Mouse (Mus musculus): ENCODE measurements at regions not wholly inside any gene's neighbourhood (a gene's known extent, or its start where the extent isn't known, plus 50 kb on each side); places are given as distances from the start of the nearest gene placed in this dataset.

- DNase-seq (ENCODE audit: low spot score in 2 of 2) = no peak
Observed at GRCm38 (mm10) chr2:72751441-72751840, 228.8 kb downstream of the Sp3 start.

GRCm38 (mm10) chr2:72752624-72753176 is 227.5 kb downstream of the Sp3 start:
- no peak for DNase-seq (ENCODE audit: low spot score in 2 of 2)

- no peak for DNase-seq (ENCODE audit: low spot score in 2 of 2)
Observed at GRCm38 (mm10) chr2:72753788-72754713, 226.2 kb downstream of the Sp3 start.

GRCm38 (mm10) chr2:72763454-72763853 is 216.8 kb downstream of the Sp3 start:
- no peak for DNase-seq (ENCODE audit: low spot score in 2 of 2)

- DNase-seq (ENCODE audit: low spot score in 2 of 2) = no peak
Observed at GRCm38 (mm10) chr2:72769030-72769630, 211.1 kb downstream of the Sp3 start.

GRCm38 (mm10) chr2:72773401-72773800 is 206.8 kb downstream of the Sp3 start:
- DNase-seq (ENCODE audit: low spot score in 2 of 2) = no peak

- DNase-seq (ENCODE audit: low spot score in 2 of 2) = no peak
Observed at GRCm38 (mm10) chr2:72777330-72777729, 202.9 kb downstream of the Sp3 start.

DNA sequence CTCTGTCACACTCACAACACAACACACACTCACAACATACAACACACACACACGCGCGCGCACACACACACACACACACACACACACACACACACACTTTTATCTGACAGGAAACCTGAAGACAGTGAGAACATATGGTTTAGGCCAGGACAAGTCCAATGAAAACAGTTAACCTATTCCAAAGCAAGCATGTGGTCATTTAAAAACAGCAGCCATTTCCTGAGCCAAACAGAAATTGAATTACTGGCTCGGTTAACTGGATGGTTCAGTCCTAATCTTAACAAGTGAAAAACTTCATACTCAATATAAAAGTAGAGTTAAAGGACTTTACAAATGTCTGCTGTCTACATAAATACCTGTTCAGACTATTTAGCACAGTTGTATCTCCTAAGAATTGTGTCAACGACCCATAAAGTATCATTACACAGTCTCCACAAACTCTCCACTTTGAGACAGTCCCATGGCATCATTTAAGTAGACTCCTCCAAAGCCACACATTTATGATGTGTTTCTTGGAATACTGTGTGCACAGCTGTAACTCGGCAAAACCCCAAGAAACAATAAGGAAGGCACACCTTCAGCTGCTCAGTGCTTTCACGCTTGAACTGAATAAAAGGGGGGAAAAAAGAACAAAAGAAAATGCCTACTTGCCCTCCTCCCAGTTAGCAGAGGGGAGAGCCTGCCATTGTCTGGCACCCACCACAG is 202.3 kb downstream of the Sp3 start:
- no peak for DNase-seq (ENCODE audit: low spot score in 2 of 2)

DNA sequence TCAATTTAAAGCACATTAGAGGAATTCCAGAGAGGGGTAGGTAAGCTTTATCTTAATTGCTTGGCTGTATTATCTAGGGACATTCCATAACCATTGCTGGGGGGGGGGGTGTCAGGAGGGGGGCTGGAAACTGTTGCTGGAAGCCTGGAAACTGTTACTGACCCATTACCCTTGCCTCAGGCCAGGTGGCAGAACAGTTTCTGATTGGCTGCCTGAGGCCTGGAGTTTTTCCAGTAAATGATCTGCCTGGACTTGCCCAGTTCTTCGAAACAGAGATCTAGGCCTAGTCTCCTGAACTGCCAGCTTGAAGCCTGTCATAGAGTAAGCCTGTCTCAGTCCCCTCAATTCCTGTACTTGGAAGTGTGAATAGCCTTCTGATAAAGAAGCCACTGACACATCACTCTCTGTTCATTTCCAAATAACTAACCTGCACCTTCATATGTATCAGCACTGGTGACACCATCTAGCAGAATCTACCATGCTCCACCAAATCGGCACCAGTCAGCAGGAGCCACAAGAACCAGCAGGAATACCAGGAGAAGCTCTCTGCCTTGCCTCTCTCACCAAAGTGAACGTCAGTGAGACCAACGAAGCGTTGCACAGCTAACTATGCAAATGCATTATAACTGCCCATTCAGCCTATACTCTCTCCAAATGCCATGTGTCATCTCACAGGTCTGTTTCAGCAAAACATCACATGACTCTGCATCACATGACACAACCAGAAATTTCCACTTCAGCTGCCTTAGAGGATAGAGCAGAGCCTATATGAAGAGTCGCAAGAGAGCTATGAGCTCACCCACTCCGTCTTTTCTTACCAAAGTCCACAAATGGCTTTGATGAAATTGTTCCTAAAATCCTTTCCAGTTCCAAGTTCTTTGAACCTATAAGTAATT is 200.7 kb downstream of the Sp3 start:
- DNase-seq (ENCODE audit: low spot score in 2 of 2) = no peak

DNA sequence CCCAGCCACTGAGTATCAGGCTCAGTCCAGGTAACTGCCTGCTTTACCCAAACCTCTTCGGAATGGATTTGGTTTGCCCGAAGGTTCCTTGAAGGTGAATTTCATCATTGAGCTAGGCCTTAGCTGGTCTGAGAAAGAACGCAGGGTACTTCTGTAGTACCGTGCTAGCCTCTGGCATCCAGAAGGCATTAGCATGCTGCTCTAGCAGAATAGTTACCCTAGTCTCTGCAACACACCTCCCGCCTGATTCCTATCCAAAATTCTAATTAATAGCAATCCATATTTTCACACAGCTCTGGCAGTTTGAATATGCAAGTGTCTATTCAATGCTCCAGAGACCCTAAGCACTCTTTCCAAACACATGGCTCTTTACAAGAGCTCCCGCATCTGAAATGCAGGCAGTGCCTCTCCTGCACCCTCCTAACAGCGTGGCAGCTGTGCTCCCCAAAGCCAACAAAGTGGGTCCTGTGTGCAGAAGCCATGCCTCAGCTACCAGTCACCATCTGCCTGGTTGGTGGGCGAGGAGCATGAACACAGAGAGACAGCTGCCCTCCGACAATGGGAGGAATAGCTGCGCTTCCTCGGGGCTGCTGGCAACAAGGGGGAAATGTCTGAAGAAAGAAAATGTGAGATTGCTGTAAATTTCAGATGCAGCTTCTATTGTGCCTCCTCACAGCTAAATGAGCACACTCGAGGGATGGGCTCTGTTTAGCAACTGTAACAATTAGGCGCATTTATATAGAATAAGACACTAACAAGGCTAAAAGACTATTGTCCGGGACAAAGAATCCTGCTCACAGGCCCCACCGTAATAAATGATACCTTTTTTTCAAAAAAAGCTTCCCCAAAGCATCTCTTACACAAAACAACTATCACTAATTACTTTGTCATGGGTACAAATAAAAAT is 198.6 kb downstream of the Sp3 start:
- no peak for DNase-seq (ENCODE audit: low spot score in 2 of 2)

DNA sequence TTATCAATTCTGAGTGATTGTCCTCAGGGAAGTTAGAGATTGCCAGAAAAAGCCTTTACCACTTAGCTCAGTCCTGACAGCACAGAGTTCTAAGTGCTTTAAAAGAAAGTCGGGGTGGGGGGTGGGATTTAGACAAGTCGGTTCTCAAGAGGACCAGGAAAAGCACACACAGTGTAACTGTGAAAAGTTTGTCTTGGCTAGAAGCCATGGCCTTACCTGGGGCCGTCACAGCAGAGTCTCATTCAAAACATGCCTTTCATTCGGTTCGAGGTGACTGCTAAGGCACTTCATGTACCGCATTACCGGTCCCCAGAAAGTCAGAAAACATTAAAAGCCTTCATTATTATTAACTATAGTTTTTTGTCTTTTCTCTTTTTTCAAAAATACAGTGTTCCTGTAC is 197.9 kb downstream of the Sp3 start:
- no peak for DNase-seq (ENCODE audit: low spot score in 2 of 2)

DNA sequence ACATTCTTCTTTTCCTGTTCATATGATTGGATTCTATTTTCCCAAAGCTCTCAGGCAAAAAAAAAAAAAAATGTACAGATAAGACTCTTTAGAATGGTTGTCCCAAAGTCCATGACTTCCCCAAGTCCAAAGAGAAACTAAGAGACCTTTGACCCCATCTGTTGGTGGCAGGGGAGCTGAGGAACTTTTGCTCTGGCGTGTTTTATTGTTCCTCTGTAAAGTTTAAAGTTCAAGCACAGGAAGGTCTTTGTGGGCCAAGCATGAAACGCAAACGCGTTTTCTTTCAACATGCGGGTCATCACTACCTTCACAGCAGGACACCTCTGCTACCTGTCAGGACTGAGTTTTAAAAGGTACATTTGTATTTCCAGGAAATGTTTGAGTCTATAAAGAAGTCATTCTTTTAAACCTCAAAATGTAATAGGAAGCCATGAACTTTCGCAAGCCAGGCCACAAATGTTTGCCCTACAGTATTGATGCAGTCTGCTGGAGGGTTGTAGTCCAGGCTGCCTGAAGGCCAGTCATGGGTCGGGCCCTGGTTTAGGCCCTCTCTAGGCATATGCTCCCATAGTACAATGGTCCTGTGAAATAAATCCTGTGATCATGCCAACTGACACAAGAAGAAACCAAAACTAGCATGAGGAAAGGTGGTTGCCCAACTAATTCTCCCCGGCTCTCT is 194.7 kb downstream of the Sp3 start:
- no peak for DNase-seq (ENCODE audit: low spot score in 2 of 2)

- no peak for DNase-seq (ENCODE audit: low spot score in 2 of 2)
Observed at GRCm38 (mm10) chr2:72786044-72786737, 194.1 kb downstream of the Sp3 start.

DNA sequence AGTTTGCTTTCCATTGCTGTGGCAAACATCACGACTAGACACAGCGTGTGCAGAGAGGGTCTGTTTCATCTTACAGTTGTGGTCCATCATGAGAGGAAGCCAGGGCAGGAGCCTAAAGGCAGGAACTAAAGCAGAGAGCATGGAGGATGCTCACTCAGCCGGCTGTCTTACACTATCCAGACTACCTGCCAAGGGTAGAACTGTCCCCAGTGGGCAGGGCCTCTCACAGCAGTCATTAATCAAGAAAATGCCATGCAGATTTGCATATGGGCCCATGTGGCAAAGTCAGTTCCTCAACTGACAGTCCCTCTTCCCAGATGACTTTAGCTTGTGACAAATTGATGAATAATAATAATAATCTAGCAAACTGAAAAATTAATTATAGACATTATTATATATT is 192.6 kb downstream of the Sp3 start:
- DNase-seq (ENCODE audit: low spot score in 2 of 2) = no peak

- DNase-seq (ENCODE audit: low spot score in 2 of 2) = no peak
Observed at GRCm38 (mm10) chr2:72791496-72791895, 188.8 kb downstream of the Sp3 start.

- no peak for DNase-seq (ENCODE audit: low spot score in 2 of 2)
Observed at GRCm38 (mm10) chr2:72793424-72793823, 186.8 kb downstream of the Sp3 start.

- no peak for DNase-seq (ENCODE audit: low spot score in 2 of 2)
Observed at GRCm38 (mm10) chr2:72794501-72794900, 185.7 kb downstream of the Sp3 start.

DNA sequence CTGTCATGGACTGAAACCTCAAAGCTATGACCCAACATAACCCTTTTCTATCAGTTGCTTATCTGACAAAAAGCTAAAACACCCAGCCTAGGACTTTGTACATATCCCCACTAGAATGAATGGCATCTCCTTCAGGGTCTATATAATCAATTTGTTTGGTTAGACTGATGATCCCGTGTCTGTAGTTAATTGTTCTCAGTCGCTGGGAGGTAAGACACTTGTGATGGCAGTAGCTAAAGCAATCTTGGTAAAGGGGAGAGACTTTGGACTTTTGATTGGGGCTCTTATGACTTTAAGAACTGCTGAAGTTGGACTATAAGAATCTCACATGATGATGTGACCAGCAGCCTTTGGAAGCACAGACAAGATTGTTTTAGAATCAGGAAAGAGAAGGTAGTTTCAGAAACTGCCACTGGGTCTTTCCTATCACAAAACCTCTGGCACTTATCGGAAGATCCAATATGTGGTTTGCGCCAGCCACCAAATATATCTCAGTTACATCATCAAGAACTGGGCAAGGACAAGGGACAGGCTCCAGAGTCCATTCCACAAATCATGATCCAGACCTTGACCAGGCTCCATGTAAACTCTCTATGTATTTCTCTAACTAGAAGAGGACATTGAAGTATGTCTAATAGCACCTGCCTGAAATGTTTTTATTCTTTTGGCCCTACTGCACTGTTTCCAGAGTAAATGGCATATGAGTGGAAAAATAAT is 183.1 kb downstream of the Sp3 start:
- no peak for DNase-seq (ENCODE audit: low spot score in 2 of 2)
